Mouse (Mus musculus): ENCODE measurements at regions not wholly inside any gene's neighbourhood (a gene's known extent, or its start where the extent isn't known, plus 50 kb on each side); places are given as distances from the start of the nearest gene placed in this dataset.

DNA sequence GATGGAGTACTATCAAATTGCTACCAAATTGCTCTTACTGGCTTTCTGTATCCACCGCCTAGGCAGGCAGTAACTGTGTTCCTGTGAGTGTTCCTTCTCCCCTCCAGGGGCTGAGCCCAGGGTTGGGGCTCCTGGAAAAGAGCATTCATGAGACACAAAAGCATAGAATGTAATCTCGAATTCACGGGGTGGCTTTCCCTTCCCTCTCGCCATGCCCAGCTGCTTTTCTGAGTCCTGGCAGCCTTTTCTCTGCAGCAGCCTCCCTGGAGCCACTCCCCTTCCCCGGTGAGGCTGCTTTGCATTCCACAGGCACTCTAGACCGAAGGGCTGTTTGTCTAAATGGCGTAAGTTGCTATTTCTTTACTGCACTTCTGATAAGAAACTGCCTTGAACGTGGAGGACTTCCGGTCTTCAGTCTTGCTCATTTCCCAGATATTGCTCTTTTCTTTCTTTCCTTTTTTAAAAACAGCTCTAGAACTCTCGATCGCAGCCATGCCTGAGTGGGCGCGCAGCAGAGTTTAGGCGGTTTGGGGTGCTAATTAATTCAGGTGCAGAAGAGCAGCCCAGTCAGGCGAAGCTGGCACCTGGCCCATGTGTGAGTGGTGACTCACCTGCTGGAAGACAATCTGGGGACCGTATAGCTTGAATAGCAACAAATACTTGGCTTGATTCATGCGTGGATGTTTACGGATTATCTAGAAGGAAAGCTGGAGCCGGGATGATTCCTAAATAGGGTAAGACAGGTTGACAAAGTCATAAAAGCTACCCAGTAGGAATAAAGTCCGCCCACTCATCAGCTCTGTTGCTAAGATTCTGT, 632.6 kb downstream of the Zfp706 start:
- peaks cover 32% of the 10 kb centered on the region for H3K27me3 ChIP-seq (replicated peaks; ENCODE audit: low read depth, poor library complexity, severe bottlenecking)
- DNase-seq (ENCODE audit: low spot score): peak; percentile 55
- H3K9me3 ChIP-seq: no peaks in the 10 kb centered on the region
- H3K36me3 ChIP-seq (replicated peaks): no peaks in the 10 kb centered on the region
- H3K4me1 ChIP-seq: peaks cover 26% of the 10 kb centered on the region
- WGBS: 3% methylated on average over 20 of the region's 20 CpGs
- peak overlapping the region; percentile 66 for H3K27ac ChIP-seq (replicated peaks)
- H3K4me3 ChIP-seq: peak overlapping the region; percentile 58

- Histone ChIP-seq H3K4me3 (peak overlapping the region; percentile 58), H3K27me3 (replicated peaks; ENCODE audit: low read depth, poor library complexity, severe bottlenecking) (peaks cover 32% of the 10 kb centered on the region), H3K27ac (replicated peaks) (peak overlapping the region; percentile 66), H3K4me1 (peaks cover 26% of the 10 kb centered on the region), H3K9me3 (no peaks in the 10 kb centered on the region), H3K36me3 (replicated peaks) (no peaks in the 10 kb centered on the region)
- DNase-seq (ENCODE audit: low spot score): peak; percentile 44
- WGBS: 6% methylated on average over 11 of the region's 11 CpGs
These were observed 633.5 kb downstream of the Zfp706 start for GRCm38 (mm10) chr15:36373900-36374611.

DNA sequence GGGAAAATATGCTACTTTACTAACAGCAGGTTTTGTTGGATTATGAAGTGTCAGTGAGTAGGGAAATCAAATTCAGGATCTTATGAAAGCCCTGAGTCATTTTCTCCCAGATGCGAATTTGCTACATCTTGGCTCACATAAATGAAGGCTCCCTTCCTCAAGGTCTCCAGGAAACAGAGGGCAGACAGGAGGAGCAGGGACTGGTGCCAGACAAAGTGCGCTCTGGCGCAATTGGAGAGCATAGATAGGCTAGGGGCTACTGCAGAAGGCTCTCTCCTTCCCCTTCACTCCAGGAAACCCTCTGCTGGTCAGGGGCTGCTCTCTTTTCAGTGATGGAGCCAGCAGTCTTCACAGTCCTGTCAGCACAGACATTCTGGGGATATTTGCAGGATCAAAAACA, 634.1 kb downstream of the Zfp706 start:
- Histone ChIP-seq H3K9me3 (no peaks in the 10 kb centered on the region), H3K36me3 (replicated peaks) (no peaks in the 10 kb centered on the region), H3K27me3 (replicated peaks; ENCODE audit: low read depth, poor library complexity, severe bottlenecking) (peaks cover 32% of the 10 kb centered on the region), H3K4me3 (no peak overlapping the region), H3K4me1 (peaks cover 26% of the 10 kb centered on the region), H3K27ac (replicated peaks) (no peak overlapping the region)
- DNase-seq (ENCODE audit: low spot score): no peak
- WGBS: 44% methylated on average over 3 of the region's 3 CpGs

- no peak for DNase-seq (ENCODE audit: low spot score)
- Histone ChIP-seq H3K27me3 (replicated peaks; ENCODE audit: low read depth, poor library complexity, severe bottlenecking) (peaks cover 28% of the 10 kb centered on the region), H3K9me3 (no peaks in the 10 kb centered on the region), H3K4me1 (peaks cover 26% of the 10 kb centered on the region), H3K4me3 (no peak overlapping the region), H3K27ac (replicated peaks) (no peak overlapping the region), H3K36me3 (replicated peaks) (no peaks in the 10 kb centered on the region)
These were observed 636.2 kb downstream of the Zfp706 start for GRCm38 (mm10) chr15:36371382-36371781.

- Histone ChIP-seq H3K9me3 (no peaks in the 10 kb centered on the region), H3K27me3 (replicated peaks; ENCODE audit: low read depth, poor library complexity, severe bottlenecking) (peaks cover 24% of the 10 kb centered on the region), H3K4me3 (no peak overlapping the region), H3K27ac (replicated peaks) (no peak overlapping the region), H3K36me3 (replicated peaks) (no peaks in the 10 kb centered on the region), H3K4me1 (peaks cover 26% of the 10 kb centered on the region)
- DNase-seq (ENCODE audit: low spot score): no peak
- 74% methylated on average over 4 of the region's 4 CpGs for WGBS
These were observed 636.7 kb downstream of the Zfp706 start for GRCm38 (mm10) chr15:36370906-36371305.

DNA sequence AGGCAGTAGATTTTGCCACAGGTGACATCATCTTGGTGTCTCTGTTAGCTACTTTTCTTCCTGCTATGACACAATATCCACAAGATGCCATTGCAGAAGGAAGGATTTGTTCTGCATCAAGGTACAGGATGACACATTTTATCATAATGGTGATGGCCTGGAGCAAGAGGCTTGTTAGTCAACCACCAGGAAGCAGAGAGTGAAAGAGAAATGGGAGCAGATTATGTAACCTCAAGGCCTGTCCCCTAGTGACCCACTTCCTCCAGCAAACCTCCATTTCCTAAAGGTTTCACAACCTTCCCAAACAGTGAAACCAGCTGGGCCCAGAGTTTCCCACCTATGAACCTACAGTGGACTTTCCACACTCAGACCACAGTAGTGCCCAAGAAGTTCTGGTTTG, 640.3 kb downstream of the Zfp706 start:
- Histone ChIP-seq H3K4me1 (no peaks in the 10 kb centered on the region), H3K4me3 (no peak overlapping the region), H3K27me3 (replicated peaks; ENCODE audit: low read depth, poor library complexity, severe bottlenecking) (no peaks in the 10 kb centered on the region), H3K9me3 (no peaks in the 10 kb centered on the region), H3K36me3 (replicated peaks) (no peaks in the 10 kb centered on the region), H3K27ac (replicated peaks) (no peak overlapping the region)
- DNase-seq (ENCODE audit: low spot score): no peak

- Histone ChIP-seq H3K4me1 (peaks cover 4% of the 10 kb centered on the region; the same call in 1 of the 2 replicates), H3K4me3 (no peak overlapping the region), H3K9me3 (no peaks in the 10 kb centered on the region), H3K36me3 (replicated peaks) (no peaks in the 10 kb centered on the region), H3K27me3 (replicated peaks; ENCODE audit: low read depth, poor library complexity, severe bottlenecking) (no peaks in the 10 kb centered on the region), H3K27ac (replicated peaks) (no peak overlapping the region)
- no peak for DNase-seq (ENCODE audit: low spot score)
These were observed 642.8 kb downstream of the Zfp706 start for GRCm38 (mm10) chr15:36364757-36365156.

- no peaks in the 10 kb centered on the region for H3K36me3 ChIP-seq (replicated peaks)
- peaks cover 4% of the 10 kb centered on the region; the same call in 1 of the 2 replicates for H3K4me1 ChIP-seq
- H3K27ac ChIP-seq (replicated peaks): no peak overlapping the region
- DNase-seq (ENCODE audit: low spot score): no peak
- H3K9me3 ChIP-seq: no peaks in the 10 kb centered on the region
- 81% methylated on average over 5 of the region's 5 CpGs for WGBS
- H3K27me3 ChIP-seq (replicated peaks; ENCODE audit: low read depth, poor library complexity, severe bottlenecking): no peaks in the 10 kb centered on the region
- no peak overlapping the region for H3K4me3 ChIP-seq
These were observed 643.5 kb downstream of the Zfp706 start for GRCm38 (mm10) chr15:36364062-36364461.

DNA sequence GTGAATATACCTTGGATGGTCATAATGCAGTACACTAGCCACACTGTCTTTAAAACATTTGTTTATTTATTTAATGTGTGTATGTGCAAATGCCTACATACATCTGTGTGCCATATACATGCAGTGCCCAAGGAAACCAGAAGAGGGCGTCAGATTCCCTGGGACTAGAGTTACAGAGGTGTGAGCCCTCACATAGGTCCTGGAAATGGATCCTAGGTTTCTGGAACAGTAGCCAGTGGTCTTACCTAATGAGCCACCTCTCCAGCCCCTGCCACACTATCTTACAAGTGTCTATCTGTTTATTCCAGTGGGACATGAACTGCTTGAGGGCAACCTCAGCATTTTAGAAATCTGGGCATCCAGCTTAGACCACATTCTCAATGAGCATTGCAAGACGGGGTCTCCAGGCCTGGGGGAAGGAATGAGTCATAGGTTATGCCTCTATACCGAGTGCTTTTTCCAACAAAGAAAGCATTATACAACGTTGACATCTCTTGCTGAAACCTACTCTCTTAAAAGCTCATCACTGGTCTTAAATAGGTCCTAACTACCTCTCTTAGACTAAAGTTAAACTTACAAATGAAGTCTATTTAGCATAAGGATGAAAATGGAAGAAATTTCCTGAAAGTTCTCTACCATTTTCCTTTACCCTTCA, 644.5 kb downstream of the Zfp706 start:
- 51% methylated on average over 4 of the region's 4 CpGs for WGBS
- no peak for DNase-seq (ENCODE audit: low spot score)

DNA sequence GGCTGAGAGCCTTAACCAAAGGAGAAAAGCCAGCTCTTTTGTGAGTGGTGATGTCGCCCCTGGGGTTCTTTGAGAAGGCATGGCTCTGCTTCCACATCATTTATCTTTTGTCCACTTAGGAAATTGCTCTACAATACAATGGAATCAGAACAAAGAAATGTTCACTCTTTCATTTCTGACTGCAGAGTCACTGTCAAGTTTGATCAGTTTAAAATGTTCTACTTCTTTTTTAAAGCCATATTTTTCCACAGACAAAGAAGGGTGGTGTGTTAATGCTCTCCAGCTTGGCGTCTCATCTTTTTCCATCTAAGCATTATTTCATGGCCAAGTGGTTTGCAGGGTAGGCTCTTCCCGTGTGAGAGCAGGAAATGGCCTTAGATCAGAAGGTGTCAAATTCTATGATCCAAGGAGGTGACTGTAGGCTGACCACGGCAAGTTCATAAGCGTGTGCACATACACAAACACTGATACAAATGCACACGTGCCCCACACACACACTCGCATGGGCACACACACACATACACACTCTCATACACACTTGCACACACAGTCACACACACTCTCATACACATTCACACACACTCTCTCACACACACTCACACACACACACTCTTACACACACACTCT, 645.9 kb downstream of the Zfp706 start:
- Histone ChIP-seq H3K4me1 (peaks cover 4% of the 10 kb centered on the region; the same call in 1 of the 2 replicates), H3K9me3 (no peaks in the 10 kb centered on the region), H3K4me3 (no peak overlapping the region), H3K36me3 (replicated peaks) (no peaks in the 10 kb centered on the region), H3K27me3 (replicated peaks; ENCODE audit: low read depth, poor library complexity, severe bottlenecking) (no peaks in the 10 kb centered on the region), H3K27ac (replicated peaks) (no peak overlapping the region)
- no peak for DNase-seq (ENCODE audit: low spot score)
- WGBS: 69% methylated on average over 7 of the region's 7 CpGs

More for the DNA sequence above, 644.5 kb downstream of the Zfp706 start:
- no peak overlapping the region for H3K4me3 ChIP-seq
- no peaks in the 10 kb centered on the region for H3K36me3 ChIP-seq (replicated peaks)
- H3K27ac ChIP-seq (replicated peaks): no peak overlapping the region
- H3K9me3 ChIP-seq: no peaks in the 10 kb centered on the region
- H3K4me1 ChIP-seq: peaks cover 4% of the 10 kb centered on the region; the same call in 1 of the 2 replicates
- H3K27me3 ChIP-seq (replicated peaks; ENCODE audit: low read depth, poor library complexity, severe bottlenecking): no peaks in the 10 kb centered on the region

- DNase-seq (ENCODE audit: low spot score): peak; percentile 5
- Histone ChIP-seq H3K9me3 (no peaks in the 10 kb centered on the region), H3K4me3 (no peak overlapping the region), H3K36me3 (replicated peaks) (no peaks in the 10 kb centered on the region), H3K27ac (replicated peaks) (0 out of 2 replicates have a peak overlapping the region, but pooled peaks have one; percentile 24), H3K4me1 (peaks cover 4% of the 10 kb centered on the region; the same call in 1 of the 2 replicates), H3K27me3 (replicated peaks; ENCODE audit: low read depth, poor library complexity, severe bottlenecking) (no peaks in the 10 kb centered on the region)
- 77% methylated on average over 14 of the region's 14 CpGs for WGBS
These were observed 646.7 kb downstream of the Zfp706 start for GRCm38 (mm10) chr15:36360694-36361521.

Measured in embryonic facial prominence, embryonic 10.5 days (tissue).